Mouse (Mus musculus) midbrain, embryonic 14.5 days (tissue): ENCODE measurements around the gene Gm12216. TPM values are rescaled to one million over a fixed set of nuclear protein-coding genes. Genes with fewer than 3 reads are reported as not detected.

Experiments
- ATAC-seq: fragments of 200-750 bp; cut with Nextera tagmentation; 2 replicates; pipeline ENCODE4 v1.8.0; 2017; ENCODE audit warnings: moderate number of reproducible peaks, moderate library complexity; ENCODE audit not compliant: low FRiP score, low TSS enrichment
- DNase-seq: peaks from one replicate; pipeline ENCODE4 v3.0.0-alpha.2; 2015
- H3K27ac ChIP-seq: fragments of 300-500 bp; sonication (generic); replicated peaks from 2 replicates; pipeline ENCODE4 v1.5.1; 2014; ENCODE audit warnings: mild to moderate bottlenecking, low read depth, low read length, moderate library complexity
- H3K27me3 ChIP-seq: fragments of 300-500 bp; sonication (generic); 2 replicates; pipeline ENCODE4 v1.6.1; 2014; ENCODE audit warnings: low read length, control low read depth, mixed read lengths; ENCODE audit not compliant: control insufficient read depth, insufficient read depth
- H3K36me3 ChIP-seq: fragments of 300-500 bp; sonication (generic); 2 replicates; pipeline ENCODE4 v1.6.1; 2014; ENCODE audit warnings: low read length, control low read depth; ENCODE audit not compliant: control insufficient read depth, insufficient read depth
- H3K4me1 ChIP-seq: fragments of 300-500 bp; sonication (generic); 2 replicates; pipeline ENCODE4 v1.6.1; 2014; ENCODE audit warnings: mild to moderate bottlenecking, antibody characterized with exemption, low read length, control low read depth; ENCODE audit not compliant: control insufficient read depth, insufficient read depth
- H3K4me2 ChIP-seq: fragments of 300-500 bp; sonication (generic); 2 replicates; pipeline ENCODE4 v1.6.1; 2014; ENCODE audit warnings: mild to moderate bottlenecking, low read length, moderate library complexity
- H3K4me3 ChIP-seq: fragments of 300-500 bp; sonication (generic); replicated peaks from 2 replicates; pipeline ENCODE4 v1.5.1; 2014; ENCODE audit warnings: low read depth, low read length
- H3K9ac ChIP-seq: fragments of 300-500 bp; sonication (generic); replicated peaks from 2 replicates; pipeline ENCODE4 v1.6.1; 2014; ENCODE audit warnings: mild to moderate bottlenecking, low read length, moderate library complexity
- H3K9me3 ChIP-seq: fragments of 300-500 bp; sonication (generic); 2 replicates; pipeline ENCODE4 v1.6.1; 2016; ENCODE audit warnings: low read length, control low read depth, mixed read lengths; ENCODE audit not compliant: control insufficient read depth
- WGBS: fragments of 180-500 bp; shearing (Covaris S2); extraction: QIAGEN DNeasy Blood & Tissue Kit; methylation state at CpG from one replicate; pipeline ENCODE4 v1.1.7; 2014; 5-methylcytosine and 5-hydroxymethylcytosine counted together
- polyA plus RNA-seq: library from polyadenylated mRNA; unstranded; fragments of >200 nt; fragmentation: Nextera tagmentation; extraction: Ambion mirVana; gene quantifications from 2 replicates; pipeline ENCODE4 v1.2.1, GENCODE M21; 2014

Gm12216 gene
- polyA plus RNA-seq, 1 experiment from 2014 or later: 0.57 TPM

GRCm38 (mm10) chr11:53820516-53821170, 38.4 kb downstream of the Gm12216 start:
- DNase-seq (no peak), ATAC-seq (no peak)
- Histone ChIP-seq H3K4me2 (no peak overlapping the region), H3K4me1 (no peaks in the 10 kb centered on the region), H3K27me3 (no peaks in the 10 kb centered on the region), H3K9me3 (no peaks in the 10 kb centered on the region), H3K9ac (no peak overlapping the region), H3K27ac (no peak overlapping the region), H3K36me3 (no peaks in the 10 kb centered on the region), H3K4me3 (no peak overlapping the region)
- 94% methylated on average over 13 of the region's 13 CpGs for WGBS

DNA sequence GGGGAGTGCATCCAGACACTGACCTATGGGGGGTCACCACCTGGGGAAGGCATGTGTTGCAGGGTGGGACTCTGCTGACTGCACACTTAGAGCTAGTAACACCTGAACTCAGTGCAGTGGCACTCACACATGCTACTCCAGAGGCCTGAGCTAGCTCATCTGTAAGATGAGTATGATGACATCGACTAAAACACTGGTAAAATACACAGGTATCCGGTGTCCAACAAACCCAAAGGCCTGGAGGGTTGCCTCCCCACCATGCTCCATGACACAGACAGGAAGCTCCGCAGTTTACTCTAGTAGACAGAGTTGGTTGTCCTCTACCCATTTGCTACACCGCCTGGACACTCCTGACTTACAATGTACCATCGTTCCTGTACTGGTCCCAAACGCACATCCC, 39.5 kb downstream of the Gm12216 start:
- Histone ChIP-seq H3K36me3 (no peaks in the 10 kb centered on the region), H3K4me1 (no peaks in the 10 kb centered on the region), H3K27ac (no peak overlapping the region), H3K4me2 (no peak overlapping the region), H3K27me3 (no peaks in the 10 kb centered on the region), H3K9me3 (no peaks in the 10 kb centered on the region), H3K4me3 (no peak overlapping the region), H3K9ac (no peak overlapping the region)
- no peak for ATAC-seq
- DNase-seq: no peak
- WGBS: 91% methylated on average over 6 of the region's 6 CpGs

DNA sequence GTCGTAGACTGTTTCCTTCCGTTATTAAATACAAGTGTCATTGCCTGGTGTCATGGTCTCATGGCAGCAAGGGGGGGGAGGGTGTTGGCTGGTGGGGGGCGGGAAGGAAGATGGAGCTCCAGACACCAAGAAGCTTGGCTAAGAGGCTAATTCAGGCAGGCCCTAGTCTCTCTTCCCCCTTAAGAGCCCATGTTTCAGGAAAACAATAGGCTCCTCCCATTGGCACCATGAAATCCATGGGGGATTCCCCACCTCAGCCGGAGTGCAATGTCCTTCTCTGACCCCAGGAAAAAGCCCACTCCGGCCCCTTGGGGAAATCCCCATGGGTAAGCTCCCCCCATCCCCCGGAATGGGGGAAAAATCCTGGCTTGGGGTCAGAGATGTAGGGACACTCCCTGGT, 40.3 kb downstream of the Gm12216 start:
- no peak overlapping the region for H3K4me3 ChIP-seq
- H3K27me3 ChIP-seq: no peaks in the 10 kb centered on the region
- no peak overlapping the region for H3K27ac ChIP-seq
- WGBS: 65% methylated on average over 6 of the region's 6 CpGs
- no peak overlapping the region for H3K4me2 ChIP-seq
- ATAC-seq (no peak), DNase-seq (no peak)
- H3K36me3 ChIP-seq: no peaks in the 10 kb centered on the region
- H3K9me3 ChIP-seq: no peaks in the 10 kb centered on the region
- no peak overlapping the region for H3K9ac ChIP-seq
- no peaks in the 10 kb centered on the region for H3K4me1 ChIP-seq

DNA sequence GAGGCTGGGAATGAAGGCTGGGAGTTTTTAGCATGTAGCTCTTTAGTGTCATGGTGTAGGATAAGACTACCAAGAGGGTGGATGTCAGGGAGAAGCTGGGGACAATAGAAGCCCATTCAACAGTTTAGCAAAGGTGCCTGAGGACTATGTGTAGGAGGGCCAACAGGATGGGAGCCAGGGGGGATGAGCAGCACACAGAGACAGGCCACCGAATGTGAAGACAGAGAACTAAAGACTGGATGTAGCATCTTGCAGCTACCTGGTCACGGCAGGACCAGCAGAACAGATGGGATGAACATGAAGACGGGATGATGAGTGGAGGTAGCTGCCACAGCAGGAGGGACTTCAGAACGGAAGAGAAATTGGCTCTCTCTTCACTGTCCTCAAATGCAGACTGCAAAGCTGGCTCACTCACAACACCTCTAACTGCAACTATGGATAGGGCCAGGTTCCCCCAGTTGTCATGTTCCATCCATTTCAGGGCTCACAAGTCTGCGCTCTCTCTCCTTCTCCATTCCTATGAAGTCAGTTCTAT, 42.1 kb downstream of the Gm12216 start:
- Histone ChIP-seq H3K4me2 (no peak overlapping the region), H3K4me1 (no peaks in the 10 kb centered on the region), H3K36me3 (no peaks in the 10 kb centered on the region), H3K27ac (no peak overlapping the region), H3K9ac (no peak overlapping the region), H3K27me3 (no peaks in the 10 kb centered on the region), H3K9me3 (no peaks in the 10 kb centered on the region), H3K4me3 (no peak overlapping the region)
- 90% methylated on average over 5 of the region's 5 CpGs for WGBS
- DNase-seq (no peak), ATAC-seq (no peak)

DNA sequence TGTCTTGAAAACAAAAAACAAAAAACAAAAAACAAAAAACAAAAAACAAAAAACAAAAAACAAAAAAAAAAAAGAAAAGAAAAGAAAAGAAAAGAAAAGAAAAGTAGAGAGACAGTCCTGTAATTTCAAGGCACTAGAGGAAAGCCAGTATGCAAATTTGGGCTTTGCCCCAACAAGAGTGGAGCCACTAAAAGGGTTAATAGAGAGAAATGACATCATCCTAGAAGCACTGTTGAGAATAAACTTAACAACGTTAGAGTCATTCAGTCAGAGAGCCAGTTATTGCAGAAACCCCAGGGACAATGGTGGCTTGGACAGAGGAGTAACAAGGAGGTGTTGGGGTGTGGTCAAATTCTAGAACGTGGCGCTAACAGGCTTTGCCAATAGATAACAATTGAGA, 44.2 kb downstream of the Gm12216 start:
- 71% methylated on average over 3 of the region's 3 CpGs for WGBS
- H3K36me3 ChIP-seq: no peaks in the 10 kb centered on the region
- ATAC-seq (no peak), DNase-seq (no peak)
- H3K9ac ChIP-seq: no peak overlapping the region
- no peaks in the 10 kb centered on the region for H3K9me3 ChIP-seq
- no peak overlapping the region for H3K27ac ChIP-seq
- no peak overlapping the region for H3K4me3 ChIP-seq
- no peaks in the 10 kb centered on the region for H3K27me3 ChIP-seq
- H3K4me1 ChIP-seq: no peaks in the 10 kb centered on the region
- H3K4me2 ChIP-seq: no peak overlapping the region

DNA sequence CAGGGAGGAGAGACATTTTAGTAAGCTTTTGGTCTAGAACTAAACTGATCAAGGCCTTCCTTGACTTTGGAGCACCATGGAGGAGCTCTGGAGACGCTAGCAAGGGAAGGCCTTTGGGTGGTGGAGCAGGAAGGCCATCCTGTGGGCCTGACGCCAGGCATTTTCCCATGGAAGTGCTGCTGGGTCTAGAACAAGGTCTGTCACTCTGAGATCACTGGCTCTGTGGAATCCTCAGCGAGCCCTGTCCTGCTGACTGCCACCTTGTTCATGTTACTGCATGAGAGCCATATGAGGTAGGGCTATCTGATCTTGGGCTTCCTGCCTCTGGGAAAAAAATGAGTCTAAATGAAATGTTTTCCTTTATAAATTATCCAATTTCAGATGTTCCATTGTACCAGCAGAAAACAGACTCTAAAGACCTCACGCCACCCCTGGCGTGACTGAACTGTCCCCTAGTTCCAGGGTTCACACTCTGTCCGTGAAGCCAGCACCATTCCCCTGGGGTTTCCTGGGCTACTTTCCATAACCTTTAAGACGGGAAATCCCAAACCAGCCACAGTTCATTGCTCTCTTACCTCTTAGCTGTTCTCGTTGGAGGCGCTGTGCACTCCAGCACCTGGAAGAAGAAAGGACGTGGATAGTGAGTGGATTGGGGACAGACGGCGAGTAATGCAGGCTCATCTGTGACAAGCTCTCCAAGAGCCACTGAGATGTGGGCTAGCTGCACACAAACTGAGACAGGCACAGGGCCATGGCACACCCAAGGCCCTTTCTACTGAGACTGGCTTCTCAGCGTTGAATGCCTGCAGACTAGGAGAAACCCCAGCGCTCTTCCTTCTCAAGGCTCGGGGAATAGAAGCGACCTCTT, 45.8 kb downstream of the Gm12216 start:
- Histone ChIP-seq H3K4me2 (no peak overlapping the region), H3K4me3 (no peak overlapping the region), H3K36me3 (no peaks in the 10 kb centered on the region), H3K9ac (no peak overlapping the region), H3K27me3 (no peaks in the 10 kb centered on the region), H3K27ac (no peak overlapping the region), H3K9me3 (no peaks in the 10 kb centered on the region), H3K4me1 (no peaks in the 10 kb centered on the region)
- DNase-seq (no peak), ATAC-seq (no peak)
- 87% methylated on average over 16 of the region's 16 CpGs for WGBS

DNA sequence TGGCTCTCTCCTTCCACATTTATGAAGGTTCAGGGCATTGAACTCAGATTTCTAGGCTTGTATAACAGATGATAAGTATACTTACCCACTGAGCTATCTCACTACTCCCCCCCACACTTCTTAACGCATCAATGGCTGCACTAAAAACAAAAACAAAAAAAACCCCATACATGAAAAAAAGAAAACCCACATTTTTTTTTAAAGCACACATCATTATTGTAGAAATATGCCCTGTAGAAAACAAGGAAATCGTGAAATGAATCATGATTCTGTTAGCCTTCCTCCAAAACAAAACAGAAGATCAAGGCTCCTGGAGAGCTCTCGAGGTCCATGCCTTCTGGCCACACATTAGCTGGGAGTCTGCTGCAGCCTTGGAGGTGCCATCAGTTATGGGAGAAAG, 47.7 kb downstream of the Gm12216 start:
- WGBS: 86% methylated on average over 3 of the region's 3 CpGs
- no peak for ATAC-seq
- H3K27ac ChIP-seq: no peak overlapping the region

GRCm38 (mm10) chr11:53810749-53811148, 48.3 kb downstream of the Gm12216 start:
- H3K4me3 ChIP-seq: no peak overlapping the region
- ATAC-seq (no peak), DNase-seq (no peak)
- H3K4me2 ChIP-seq: no peak overlapping the region
- no peaks in the 10 kb centered on the region for H3K9me3 ChIP-seq
- H3K27me3 ChIP-seq: no peaks in the 10 kb centered on the region
- no peaks in the 10 kb centered on the region for H3K4me1 ChIP-seq
- no peaks in the 10 kb centered on the region for H3K36me3 ChIP-seq
- 77% methylated on average over 2 of the region's 2 CpGs for WGBS
- H3K9ac ChIP-seq: no peak overlapping the region
- no peak overlapping the region for H3K27ac ChIP-seq

More for the DNA sequence above, 47.7 kb downstream of the Gm12216 start:
- H3K4me2 ChIP-seq: no peak overlapping the region
- no peak for DNase-seq
- no peak overlapping the region for H3K4me3 ChIP-seq
- no peaks in the 10 kb centered on the region for H3K9me3 ChIP-seq
- no peaks in the 10 kb centered on the region for H3K36me3 ChIP-seq
- no peaks in the 10 kb centered on the region for H3K4me1 ChIP-seq
- H3K9ac ChIP-seq: no peak overlapping the region
- no peaks in the 10 kb centered on the region for H3K27me3 ChIP-seq
